Mouse (Mus musculus): Measurements from ENCODE around the gene Junb. TPM values are rescaled to one million over a fixed set of nuclear protein-coding genes. Genes with fewer than 3 reads are reported as not detected.

Gene Junb
- total RNA-seq, 2 experiments from 2014 or later: 6.7 to 16.1 TPM

DNA sequence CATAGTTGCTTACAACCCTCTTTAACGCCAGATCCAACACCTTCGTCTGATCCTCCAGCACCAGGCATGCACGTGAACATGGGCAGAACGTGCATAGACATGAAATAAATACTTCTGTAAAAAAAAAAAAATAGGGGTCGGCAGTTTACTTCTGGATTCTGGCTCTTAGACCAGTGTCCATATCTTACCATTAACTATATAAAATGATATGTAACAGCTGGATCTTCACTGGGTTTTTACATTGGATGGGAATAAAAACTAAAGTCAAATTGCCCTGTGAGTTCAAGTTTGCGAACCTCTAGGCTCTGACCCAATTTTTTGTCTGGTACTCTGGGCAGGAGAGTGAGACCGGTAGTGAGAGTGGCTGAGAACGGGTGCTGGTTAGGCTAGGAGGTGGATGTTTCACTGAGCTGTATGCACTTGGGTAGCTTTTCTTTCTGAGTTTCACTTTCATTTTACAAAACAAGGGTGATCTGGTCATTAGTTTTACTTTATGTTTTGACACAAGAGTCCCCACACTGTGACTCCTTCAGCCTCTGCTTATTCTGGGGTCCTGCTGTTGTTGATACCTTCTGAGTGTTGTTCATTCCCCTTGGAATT, 3.9 kb downstream of the Junb start:
- no peak for ATAC-seq (replicated peaks; ENCODE audit: low FRiP score, poor library complexity, severe bottlenecking)

GRCm38 (mm10) chr8:84973803-84974542, 4.5 kb downstream of the Junb start:
- 0 out of 2 replicates have a peak, but pooled peaks have one; percentile 18 for ATAC-seq (replicated peaks; ENCODE audit: low FRiP score, poor library complexity, severe bottlenecking)

- ATAC-seq (replicated peaks; ENCODE audit: low FRiP score, poor library complexity, severe bottlenecking): no peak
Measured at GRCm38 (mm10) chr8:84973079-84973478, 5.4 kb downstream of the Junb start.

GRCm38 (mm10) chr8:84970913-84971312, 7.6 kb downstream of the Junb start:
- ATAC-seq (replicated peaks; ENCODE audit: low FRiP score, poor library complexity, severe bottlenecking): peak; percentile 60

DNA sequence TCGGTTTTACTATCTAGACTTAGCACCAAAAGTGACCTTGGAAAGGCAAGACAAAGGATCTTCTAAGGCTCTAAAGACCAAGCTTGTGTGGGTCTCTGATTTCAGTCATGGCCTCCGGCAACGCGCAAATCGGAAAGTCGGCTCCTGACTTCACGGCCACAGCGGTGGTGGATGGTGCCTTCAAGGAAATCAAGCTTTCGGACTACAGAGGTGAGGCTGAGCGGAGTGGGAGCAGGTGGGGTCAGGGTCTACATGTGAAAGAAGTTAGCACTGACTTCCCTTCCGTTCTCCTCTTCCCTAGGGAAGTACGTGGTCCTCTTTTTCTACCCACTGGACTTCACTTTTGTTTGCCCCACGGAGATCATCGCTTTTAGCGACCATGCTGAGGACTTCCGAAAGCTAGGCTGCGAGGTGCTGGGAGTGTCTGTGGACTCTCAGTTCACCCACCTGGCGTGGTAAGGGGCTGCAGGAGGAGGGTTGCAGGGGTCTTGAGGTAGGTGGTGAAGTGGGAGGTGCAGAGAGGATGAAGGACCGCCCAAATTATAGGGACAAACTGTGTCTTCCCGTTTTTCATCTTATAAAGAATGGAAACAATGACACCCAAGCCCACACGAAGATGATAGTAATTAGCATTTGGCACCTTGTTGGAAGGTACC, 8.3 kb downstream of the Junb start:
- ATAC-seq (replicated peaks; ENCODE audit: low FRiP score, poor library complexity, severe bottlenecking): no peak

- ATAC-seq (replicated peaks; ENCODE audit: low FRiP score, poor library complexity, severe bottlenecking): peak; percentile 51
Measured at GRCm38 (mm10) chr8:84969241-84970134, 9.0 kb downstream of the Junb start, which contains the start of the genes Gm49661, Prdx2 and Rnaseh2a. Gene Gm49661, minus strand, starts transcription at chr8:84969433. Gene Prdx2, plus strand, starts transcription at chr8:84969587. Gene Rnaseh2a, minus strand, starts transcription at chr8:84969767.

DNA sequence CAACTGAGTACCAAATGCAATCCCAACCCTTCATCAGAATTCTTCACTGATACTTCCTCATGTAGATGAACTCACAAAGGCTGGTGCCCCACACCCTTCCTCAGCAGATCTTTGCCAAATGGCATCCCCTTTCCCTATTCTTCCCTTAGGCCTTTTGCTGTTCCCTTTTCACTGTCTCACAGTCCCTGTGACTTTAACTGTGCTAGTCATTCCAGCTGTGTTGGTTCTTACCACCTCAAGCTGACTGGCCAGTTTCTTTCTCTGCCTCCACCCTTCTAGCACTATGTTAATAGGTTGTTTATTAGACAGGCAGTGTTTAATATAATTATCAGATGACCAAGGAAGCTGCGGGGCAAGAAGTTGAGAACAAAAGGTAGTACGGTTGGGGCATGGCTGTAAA, 9.9 kb downstream of the Junb start:
- ATAC-seq (replicated peaks; ENCODE audit: low FRiP score, poor library complexity, severe bottlenecking): no peak

- no peak for ATAC-seq (replicated peaks; ENCODE audit: low FRiP score, poor library complexity, severe bottlenecking)
Measured at GRCm38 (mm10) chr8:84967532-84968304, 10.8 kb downstream of the Junb start.

- ATAC-seq (replicated peaks; ENCODE audit: low FRiP score, poor library complexity, severe bottlenecking): no peak
Measured at GRCm38 (mm10) chr8:84966603-84967002, 11.9 kb downstream of the Junb start.

- peak; percentile 76 for ATAC-seq (replicated peaks; ENCODE audit: low FRiP score, poor library complexity, severe bottlenecking)
Measured at GRCm38 (mm10) chr8:84965731-84966291, 12.7 kb downstream of the Junb start.

DNA sequence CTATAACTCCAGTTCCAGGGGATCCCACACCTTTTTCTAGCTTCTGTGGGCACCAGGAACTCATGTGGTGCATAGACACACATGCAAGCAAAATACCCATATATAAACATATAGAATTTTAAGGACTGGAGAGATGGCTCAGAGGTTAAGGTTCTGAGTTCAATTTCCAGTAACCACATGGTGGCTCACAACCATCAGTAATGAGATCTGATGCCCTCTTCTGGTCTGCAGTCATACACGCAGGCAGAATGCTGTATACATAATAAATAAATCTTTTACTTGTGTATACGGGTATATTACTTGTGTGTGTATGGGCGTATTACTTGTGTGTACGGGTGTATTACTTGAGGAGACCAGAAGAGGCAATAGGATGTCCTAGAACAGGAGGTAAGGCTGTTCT, 14.6 kb downstream of the Junb start:
- no peak for ATAC-seq (replicated peaks; ENCODE audit: low FRiP score, poor library complexity, severe bottlenecking)

DNA sequence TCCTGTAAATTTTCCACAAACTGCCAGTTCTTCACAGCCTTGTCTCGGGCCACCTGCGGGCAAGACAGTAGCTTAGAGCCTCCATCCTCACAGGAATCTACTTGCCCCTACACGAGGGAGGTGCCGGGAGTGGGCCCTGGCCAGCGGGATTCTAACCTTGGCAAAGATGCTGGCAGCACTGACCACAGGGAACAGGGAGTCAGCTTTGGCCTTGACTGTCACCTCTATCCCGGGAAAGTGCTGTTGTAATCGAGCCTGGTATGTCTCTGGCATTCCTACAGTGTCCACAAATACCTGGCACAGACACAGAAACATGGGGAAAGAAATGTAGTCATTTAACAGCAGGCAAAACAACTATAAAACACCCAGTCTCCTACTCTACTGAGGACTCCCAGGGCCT, 18.7 kb downstream of the Junb start:
- no peak for ATAC-seq (replicated peaks; ENCODE audit: low FRiP score, poor library complexity, severe bottlenecking)

GRCm38 (mm10) chr8:84956768-84957167, 21.8 kb downstream of the Junb start:
- ATAC-seq (replicated peaks; ENCODE audit: low FRiP score, poor library complexity, severe bottlenecking): peak; percentile 70

DNA sequence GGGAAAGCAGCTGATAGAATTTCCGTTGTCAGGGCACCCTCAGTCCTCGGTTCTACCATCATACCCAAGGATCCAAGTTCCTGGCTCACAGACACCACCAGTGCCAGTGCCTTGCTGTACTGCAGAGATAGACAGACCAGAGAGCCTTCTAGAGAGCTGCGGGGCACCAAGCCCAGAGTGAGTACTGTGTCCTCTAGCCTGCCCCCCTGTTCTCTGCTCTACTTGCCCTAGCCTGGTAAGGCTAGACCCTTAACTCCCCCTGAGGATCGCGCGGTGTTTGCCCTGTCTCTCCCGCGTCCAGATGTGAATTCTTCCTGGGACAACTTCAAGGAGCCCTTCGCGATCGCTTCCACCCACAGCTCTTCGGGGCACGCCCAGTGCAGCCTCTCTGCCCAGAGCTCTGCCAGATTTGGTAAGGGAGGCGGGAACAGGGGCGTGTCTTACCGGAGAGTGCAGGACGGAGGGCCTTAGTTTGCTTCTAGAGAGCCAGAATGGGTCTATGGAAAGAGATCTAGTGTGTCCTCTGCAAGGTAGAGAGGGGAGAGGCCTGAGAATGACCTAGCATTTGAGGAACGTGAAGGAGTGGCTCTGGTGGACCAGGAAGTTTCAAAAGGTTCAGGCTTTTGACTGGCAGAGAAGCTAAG, 25.8 kb downstream of the Junb start:
- ATAC-seq (replicated peaks; ENCODE audit: low FRiP score, poor library complexity, severe bottlenecking): peak; percentile 86

DNA sequence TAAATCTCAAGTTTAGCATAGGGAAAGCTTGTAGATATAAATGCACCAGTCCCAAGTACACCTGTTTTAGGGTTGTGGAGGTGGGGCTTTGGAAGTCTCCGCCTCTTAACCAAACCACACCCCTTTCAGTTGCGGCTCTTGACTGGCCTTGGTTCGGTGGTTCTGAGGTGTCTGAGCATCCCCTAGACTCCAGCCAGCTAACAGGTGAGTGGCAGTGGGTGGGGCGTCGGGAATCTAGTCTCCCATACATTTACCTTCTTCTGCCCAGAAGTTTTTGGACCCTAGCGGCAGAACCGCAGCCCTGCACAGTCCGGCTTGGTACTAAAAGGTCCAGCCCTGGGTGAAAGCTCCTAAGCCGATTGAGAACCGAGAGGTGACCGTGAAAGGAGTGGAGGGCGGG, 28.8 kb downstream of the Junb start:
- no peak for ATAC-seq (replicated peaks; ENCODE audit: low FRiP score, poor library complexity, severe bottlenecking)

DNA sequence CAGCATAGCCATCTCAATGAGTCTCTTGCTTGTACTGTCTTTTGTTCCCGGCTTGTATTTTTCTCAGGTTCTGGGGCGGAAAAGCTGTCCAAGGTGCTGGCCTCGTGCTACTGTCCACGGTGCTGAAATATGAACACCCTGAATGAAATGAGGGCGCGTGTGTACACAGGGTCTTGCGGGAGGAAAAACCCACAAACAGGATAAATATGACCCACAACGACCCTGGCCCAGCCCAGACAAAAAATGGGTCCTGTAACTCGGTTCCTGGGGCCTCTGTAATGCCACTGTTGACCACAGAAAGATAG, 31.3 kb downstream of the Junb start:
- ATAC-seq (replicated peaks; ENCODE audit: low FRiP score, poor library complexity, severe bottlenecking): no peak

- ATAC-seq (replicated peaks; ENCODE audit: low FRiP score, poor library complexity, severe bottlenecking): 0 out of 2 replicates have a peak, but pooled peaks have one; percentile 18
Measured at GRCm38 (mm10) chr8:84946528-84947240, 31.8 kb downstream of the Junb start, which contains the start of gene Rtbdn. Gene Rtbdn, plus strand, starts transcription at chr8:84946991.

Measured in erythroblast, adult 5-6 weeks (primary cell).